Mouse (Mus musculus) CD4-positive naive resting alpha-beta T cell, adult 76 days (primary cell): ENCODE data around the gene Wtip. TPM values are rescaled to one million over a fixed set of nuclear protein-coding genes. Genes with fewer than 3 reads are reported as not detected.

Experiments
- total RNA-seq: library from RNA; stranded (reverse); gene quantifications from one replicate; pipeline ENCODE4 v1.2.4, GENCODE M21; 2023

The Wtip gene
- not detected for total RNA-seq

GRCm38 (mm10) chr7:34133117-34133762 is at the start of gene Wtip:
Wtip (minus strand) TSS chr7:34133268.

GRCm38 (mm10) chr7:34169454-34169853 is 36.4 kb upstream of the Wtip start, which contains the start of gene Uba2:
Uba2 (minus strand) TSS chr7:34169599.

GRCm38 (mm10) chr7:34094911-34095481 is 38.1 kb downstream of the Wtip start, which contains the start of gene Scgb1b30:
Scgb1b30 (plus strand) TSS chr7:34095431.

Other genes with a start within 250 kb of the Wtip start
- not detected for gene Scgb2b26, start 188.2 kb downstream of the Wtip start, total RNA-seq
- not detected for gene Scgb2b27, start 119.3 kb downstream of the Wtip start, total RNA-seq
- gene Scgb1b27, start 111.8 kb downstream of the Wtip start, total RNA-seq, result not detected
- not detected for gene Scgb1b30, start 37.8 kb downstream of the Wtip start, total RNA-seq
- 79.6 TPM for gene Uba2, start 36.3 kb upstream of the Wtip start, total RNA-seq
- gene Pdcd2l, start 63.4 kb upstream of the Wtip start, total RNA-seq, result 34.5 TPM
- 264 TPM for gene Gpi1, start 97.1 kb upstream of the Wtip start, total RNA-seq
- gene Gm6096, start 117.8 kb upstream of the Wtip start, total RNA-seq, result not detected
- gene 4931406P16Rik, start 180.3 kb upstream of the Wtip start, total RNA-seq, result 41.7 TPM